Mouse (Mus musculus): ENCODE results near the gene Padi2. TPM values are rescaled to one million over a fixed set of nuclear protein-coding genes. Genes with fewer than 3 reads are reported as not detected.

Gene Padi2
- total RNA-seq, 2 experiments from 2014 or later: 101 to 150 TPM

GRCm38 (mm10) chr4:140914731-140915131 is 8.6 kb downstream of the Padi2 start:
- intact Hi-C loops (cut with DNase I; ENCODE audit: low total_unique reads): no loop called here

GRCm38 (mm10) chr4:140915235-140915634 is 9.1 kb downstream of the Padi2 start:
- no peak for DNase-seq
- intact Hi-C loops (cut with DNase I; ENCODE audit: low total_unique reads): no loop called here

More at GRCm38 (mm10) chr4:140914731-140915131, 8.6 kb downstream of the Padi2 start:
- no peak for DNase-seq

DNA sequence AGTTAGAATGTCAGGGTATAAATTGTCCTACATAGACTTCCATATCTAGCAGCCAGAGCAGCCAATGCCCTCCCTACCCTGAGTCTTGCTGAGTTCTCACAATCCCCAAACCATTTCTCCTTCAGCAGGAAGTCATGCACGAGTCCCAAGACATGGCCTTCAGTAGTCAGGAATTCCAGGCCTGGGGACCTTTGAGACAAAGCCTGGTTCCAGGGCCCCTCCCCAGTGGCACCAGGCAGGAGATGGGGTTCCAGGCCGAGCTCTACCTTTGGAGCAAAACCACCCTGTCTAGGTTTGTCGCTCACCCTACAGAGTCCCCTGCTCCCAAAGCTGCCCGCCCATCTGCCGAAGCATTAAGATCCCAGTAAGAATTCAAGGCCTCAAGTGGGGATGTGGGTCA is 10.2 kb downstream of the Padi2 start:
- intact Hi-C loops (cut with DNase I; ENCODE audit: low total_unique reads): no loop called here
- DNase-seq: no peak

DNA sequence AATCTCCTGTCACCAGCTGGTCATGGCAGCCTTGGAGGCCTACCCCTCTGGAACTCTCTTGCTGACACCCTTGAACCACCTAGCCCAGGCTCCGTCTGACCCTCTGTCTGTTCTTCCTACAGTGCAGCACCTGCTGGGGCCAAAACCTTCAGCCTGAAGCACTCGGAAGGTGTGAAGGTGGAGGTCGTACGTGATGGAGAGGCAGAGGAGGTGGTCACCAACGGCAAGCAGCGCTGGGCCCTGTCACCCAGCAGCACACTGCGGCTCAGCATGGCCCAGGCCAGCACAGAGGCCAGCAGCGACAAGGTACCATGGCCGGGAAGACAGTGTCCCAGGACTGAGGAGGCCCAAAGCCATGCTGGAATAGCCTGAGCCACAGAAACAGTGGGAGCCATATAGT is 11.3 kb downstream of the Padi2 start:
- intact Hi-C loops (cut with DNase I; ENCODE audit: low total_unique reads): no loop called here
- DNase-seq: no peak

DNA sequence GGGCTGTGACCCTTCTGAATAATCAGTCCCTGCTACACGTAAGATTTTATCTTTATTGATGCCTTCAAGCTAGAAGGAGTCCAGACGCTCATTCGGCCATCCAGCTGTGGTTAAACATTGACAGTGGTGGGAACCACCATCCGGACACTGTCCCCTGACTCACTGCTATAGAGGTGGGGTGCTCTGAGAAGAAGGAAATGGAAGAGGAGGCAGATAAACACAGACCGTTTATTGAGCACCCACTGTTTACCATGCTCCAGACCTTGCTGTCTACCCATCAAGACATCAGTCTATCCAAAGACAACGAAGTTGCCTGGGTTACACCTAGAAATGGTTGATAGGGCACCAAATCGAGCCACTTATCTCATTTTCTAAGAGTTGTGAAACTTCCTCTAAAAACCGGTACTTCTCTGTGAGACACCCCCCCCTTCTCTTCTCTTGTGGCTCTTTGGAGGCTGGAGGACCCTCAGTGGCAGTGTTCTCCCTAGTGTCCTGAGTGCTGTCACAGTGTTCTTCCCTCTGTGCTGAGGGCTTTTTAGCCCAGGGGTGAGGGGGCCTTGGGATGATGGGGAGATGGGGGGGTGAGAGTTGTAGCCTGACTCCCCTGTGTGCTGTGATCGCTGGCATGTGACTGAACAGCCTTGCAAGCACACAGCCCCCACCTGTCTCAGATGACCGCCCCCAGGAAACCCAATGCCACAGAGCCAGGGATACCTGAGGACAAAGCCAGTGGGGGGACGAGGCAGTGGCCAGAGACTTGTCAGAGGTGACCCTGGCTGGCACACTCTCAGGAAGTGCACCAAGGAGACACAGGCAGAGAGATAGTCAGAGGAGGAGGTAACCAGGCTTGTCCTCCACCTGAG is 14.1 kb downstream of the Padi2 start:
- intact Hi-C loops (cut with DNase I; ENCODE audit: low total_unique reads): no loop called here
- DNase-seq: no peak

DNA sequence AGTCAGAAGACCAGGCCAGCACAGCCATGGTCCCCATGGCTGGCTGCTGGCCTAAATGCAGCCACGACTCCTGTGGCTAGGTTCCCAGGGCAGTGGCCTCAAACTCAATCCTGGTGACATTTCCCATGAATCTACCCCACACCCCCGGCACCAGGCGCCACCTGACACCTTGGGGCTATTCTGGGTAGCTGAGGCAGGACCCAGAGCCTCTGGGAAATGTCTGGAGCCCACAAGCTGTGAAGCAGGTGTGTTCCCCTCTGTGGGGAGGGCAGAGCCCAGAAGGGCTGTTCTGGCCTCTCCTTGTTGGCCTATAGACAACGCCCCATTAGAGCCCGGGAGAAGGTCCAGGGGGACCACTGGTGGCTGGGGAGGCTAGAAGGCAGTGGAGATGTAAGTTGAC is 16.4 kb downstream of the Padi2 start:
- peak; percentile 67 for DNase-seq
- intact Hi-C loops (cut with DNase I; ENCODE audit: low total_unique reads): no loop called here

GRCm38 (mm10) chr4:140925648-140926047 is 19.5 kb downstream of the Padi2 start:
- DNase-seq: no peak
- intact Hi-C loops (cut with DNase I; ENCODE audit: low total_unique reads): no loop called here

DNA sequence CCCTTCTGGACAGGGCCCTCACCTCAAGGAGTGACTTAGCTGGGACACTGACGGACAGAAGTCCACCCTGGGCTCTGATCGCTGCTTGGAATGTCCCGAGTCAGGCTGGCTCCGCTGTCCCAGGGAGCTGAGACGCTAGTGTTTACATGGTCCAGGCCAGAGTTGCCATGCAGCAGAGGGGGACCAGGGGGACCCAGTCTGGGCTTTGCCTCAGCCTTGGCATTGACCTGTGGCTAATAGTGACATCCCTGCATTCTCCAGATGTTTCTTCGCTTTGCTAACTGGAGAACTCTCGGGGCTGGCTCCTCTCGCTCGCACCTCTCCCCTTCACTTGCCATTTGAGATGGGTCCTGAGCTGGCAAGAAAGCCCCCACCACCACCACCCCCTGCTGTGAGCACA is 22.2 kb downstream of the Padi2 start:
- peak; percentile 65 for DNase-seq
- intact Hi-C loops (cut with DNase I; ENCODE audit: low total_unique reads): no loop called here

GRCm38 (mm10) chr4:140929745-140930144 is 23.6 kb downstream of the Padi2 start:
- intact Hi-C loops (cut with DNase I; ENCODE audit: low total_unique reads): no loop called here
- no peak for DNase-seq

GRCm38 (mm10) chr4:140930900-140931470 is 24.8 kb downstream of the Padi2 start:
- intact Hi-C loops (cut with DNase I; ENCODE audit: low total_unique reads): no loop called here
- no peak for DNase-seq

GRCm38 (mm10) chr4:140935643-140936042 is 29.5 kb downstream of the Padi2 start:
- DNase-seq: no peak
- intact Hi-C loops (cut with DNase I; ENCODE audit: low total_unique reads): no loop called here

- intact Hi-C loops (cut with DNase I; ENCODE audit: low total_unique reads): no loop called here
- no peak for DNase-seq
Observed at GRCm38 (mm10) chr4:140944356-140944755, 38.2 kb downstream of the Padi2 start.

DNA sequence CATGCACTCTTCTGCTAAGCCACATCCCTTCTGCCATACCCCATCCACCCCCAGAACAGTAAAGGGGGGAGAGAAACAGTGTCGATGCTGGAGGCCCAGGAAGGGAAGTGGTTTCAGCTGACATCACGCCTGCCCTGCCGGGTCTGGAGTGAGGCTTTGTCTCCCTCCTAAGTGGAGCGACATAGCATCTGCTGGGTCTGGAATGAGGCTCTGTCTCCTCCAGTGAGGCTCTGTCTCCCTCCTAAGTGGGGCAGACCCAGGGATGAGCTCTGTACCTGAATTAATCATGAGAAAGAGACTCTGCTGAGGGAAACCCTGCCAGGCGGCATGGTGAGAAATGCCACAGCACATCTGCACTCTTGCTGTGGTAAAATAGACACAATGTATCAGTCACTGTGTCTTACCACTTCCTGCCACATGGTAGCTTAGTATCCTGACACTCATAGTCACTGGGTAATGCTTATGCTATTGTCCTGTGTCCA is 38.9 kb downstream of the Padi2 start:
- intact Hi-C loops (cut with DNase I; ENCODE audit: low total_unique reads): no loop called here
- DNase-seq: no peak

DNA sequence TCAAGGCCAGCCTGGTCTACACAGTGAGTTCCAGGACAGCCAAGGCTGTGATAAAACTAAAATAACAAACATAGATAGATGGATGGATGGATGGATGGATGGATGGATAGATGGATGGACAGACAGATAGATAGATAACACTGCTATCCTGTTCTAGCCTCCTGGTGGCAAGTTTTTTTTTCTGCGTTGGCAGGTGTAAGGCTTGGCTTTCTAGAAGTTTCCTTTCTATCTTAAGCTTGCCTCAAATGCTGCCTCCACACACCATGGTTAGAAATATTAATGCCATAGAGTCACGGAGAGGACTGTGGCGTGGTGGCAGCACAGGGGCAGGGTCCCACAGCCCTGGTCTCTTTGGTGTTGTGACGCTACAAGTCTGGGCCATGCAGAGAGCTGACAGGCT is 39.4 kb downstream of the Padi2 start:
- intact Hi-C loops (cut with DNase I; ENCODE audit: low total_unique reads): no loop called here
- DNase-seq: no peak

DNA sequence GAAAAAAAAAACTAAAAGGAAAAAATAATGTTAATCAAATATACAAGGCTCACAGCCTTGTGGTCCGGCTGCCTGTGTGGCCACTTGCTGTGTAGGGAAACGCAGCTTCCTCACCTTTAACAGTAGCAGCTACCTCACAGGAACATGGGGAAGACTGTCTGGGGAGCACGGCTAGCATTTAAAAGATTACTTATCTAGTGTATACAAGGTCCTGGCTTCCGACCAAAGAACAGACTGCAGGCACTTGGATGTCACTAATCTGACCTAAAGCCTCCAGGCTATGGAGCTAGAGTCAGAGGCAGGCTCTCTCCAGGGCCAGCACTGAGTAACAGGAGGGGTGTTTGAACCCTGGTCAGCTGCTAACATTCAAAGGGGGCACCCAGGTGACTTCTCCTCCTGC is 39.9 kb downstream of the Padi2 start:
- DNase-seq: no peak
- intact Hi-C loops (cut with DNase I; ENCODE audit: low total_unique reads): no loop called here

DNA sequence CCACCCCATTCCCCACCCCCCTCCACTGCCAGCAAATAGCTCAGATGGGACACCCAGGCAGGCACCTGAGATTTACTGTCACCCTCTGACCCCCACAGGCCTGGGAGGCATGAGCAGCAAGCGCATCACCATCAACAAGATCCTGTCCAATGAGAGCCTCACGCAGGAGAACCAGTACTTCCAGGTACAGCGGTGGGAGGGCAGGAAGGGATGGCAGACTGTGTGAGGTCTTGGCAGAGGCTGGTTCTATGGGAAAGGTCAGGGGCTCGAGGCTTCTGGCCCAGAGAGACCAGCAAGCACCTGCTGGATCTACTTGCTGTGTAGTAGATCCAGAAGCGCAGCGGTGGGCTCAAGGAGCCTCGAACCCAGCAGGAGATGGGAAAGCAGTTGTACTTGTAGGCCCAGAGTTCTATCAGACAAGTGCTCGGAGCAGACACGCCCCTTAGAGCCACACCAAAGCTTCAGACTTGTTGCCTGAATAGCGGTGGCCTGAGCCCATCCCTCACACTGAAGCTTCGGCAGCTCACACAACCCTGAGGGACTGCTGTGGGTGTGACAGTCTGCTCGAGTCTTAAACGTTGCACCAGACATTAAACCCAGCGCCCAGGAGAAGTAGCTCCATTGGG is 40.5 kb downstream of the Padi2 start:
- intact Hi-C loops (cut with DNase I; ENCODE audit: low total_unique reads): no loop called here
- DNase-seq: no peak

- intact Hi-C loops (cut with DNase I; ENCODE audit: low total_unique reads): no loop called here
- DNase-seq: no peak
Observed at GRCm38 (mm10) chr4:140947487-140948440, 41.6 kb downstream of the Padi2 start.

DNA sequence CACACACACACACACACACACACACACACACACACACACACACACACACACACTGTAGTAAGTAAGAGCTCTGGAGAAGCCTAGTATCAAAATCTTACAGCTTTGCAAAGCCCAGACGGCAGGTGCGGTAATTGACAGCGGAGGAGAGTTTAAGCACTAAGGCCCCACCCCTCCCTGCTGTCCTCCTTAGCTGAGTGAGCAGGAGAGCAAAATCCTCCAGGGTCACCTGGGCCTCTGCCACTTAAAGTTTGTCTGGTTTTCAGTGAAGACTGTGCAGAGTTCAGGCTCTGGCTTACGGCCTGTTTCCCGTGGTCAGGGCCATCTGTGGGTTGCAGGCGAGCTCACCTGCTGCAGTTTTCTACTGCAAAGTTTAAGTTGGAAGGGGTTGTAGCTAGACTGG is 42.3 kb downstream of the Padi2 start:
- DNase-seq: no peak
- intact Hi-C loops (cut with DNase I; ENCODE audit: low total_unique reads): no loop called here

DNA sequence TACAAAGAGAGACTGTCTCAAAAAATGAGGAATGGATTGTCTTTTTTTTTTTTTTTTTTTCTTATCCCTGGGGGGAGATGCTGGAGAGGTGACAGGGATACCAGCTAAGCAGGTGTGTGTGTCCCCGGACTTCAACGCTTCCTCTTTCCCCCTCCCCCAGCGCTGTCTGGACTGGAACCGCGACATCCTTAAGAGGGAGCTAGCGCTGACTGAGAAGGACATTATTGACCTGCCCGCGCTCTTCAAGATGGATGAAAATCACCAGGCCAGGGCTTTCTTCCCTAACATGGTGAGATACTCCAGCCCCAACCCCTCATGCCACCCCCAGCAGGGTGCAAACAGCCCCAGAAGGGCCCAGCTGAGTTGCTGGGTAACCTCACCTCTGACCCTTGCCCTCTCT is 42.9 kb downstream of the Padi2 start:
- intact Hi-C loops (cut with DNase I; ENCODE audit: low total_unique reads): no loop called here
- no peak for DNase-seq

DNA sequence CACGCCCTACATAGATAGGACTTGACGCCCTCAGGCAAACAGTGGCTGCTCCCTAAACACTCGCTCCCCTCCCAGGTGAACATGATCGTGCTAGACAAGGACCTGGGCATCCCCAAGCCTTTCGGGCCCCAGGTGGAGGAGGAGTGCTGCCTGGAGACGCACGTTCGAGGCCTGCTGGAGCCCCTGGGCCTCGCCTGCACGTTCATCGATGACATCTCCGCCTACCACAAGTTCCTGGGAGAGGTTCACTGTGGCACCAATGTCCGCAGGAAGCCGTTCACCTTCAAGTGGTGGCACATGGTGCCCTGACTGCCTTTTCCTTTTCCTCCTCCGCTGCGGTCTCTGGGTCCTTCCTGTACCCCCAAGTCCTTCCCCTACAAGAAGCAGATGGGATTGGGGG is 43.5 kb downstream of the Padi2 start:
- intact Hi-C loops (cut with DNase I; ENCODE audit: low total_unique reads): loop anchor here (5.0 kb wide), 1 partner anchor 162 kb away; no protein-coding TSS in a partner anchor
- no peak for DNase-seq

Data from gastrocnemius, postnatal 14 days (tissue).